Mouse (Mus musculus) kidney, embryonic 16.5 days (tissue): ENCODE results near the gene Rundc1. TPM values are rescaled to one million over a fixed set of nuclear protein-coding genes. Genes with fewer than 3 reads are reported as not detected.

Source experiments
- ATAC-seq: fragments of 200-750 bp; cut with Nextera tagmentation; 2 replicates; pipeline ENCODE4 v1.8.0; 2017; ENCODE audit warnings: moderate TSS enrichment; ENCODE audit not compliant: low FRiP score, low TSS enrichment
- H3K27ac ChIP-seq: fragments of 300-500 bp; sonication (generic); 2 replicates; pipeline ENCODE4 v1.5.1; 2014; ENCODE audit warnings: low read length
- H3K27me3 ChIP-seq: fragments of 300-500 bp; sonication (generic); 2 replicates; pipeline ENCODE4 v1.6.1; 2014; ENCODE audit warnings: low read length, control low read depth, mixed read lengths; ENCODE audit not compliant: insufficient read depth
- H3K36me3 ChIP-seq: fragments of 300-500 bp; sonication (generic); 2 replicates; pipeline ENCODE4 v1.6.1; 2014; ENCODE audit warnings: low read length, control low read depth, mixed read lengths; ENCODE audit not compliant: insufficient read depth
- H3K4me1 ChIP-seq: fragments of 300-500 bp; sonication (generic); 2 replicates; pipeline ENCODE4 v1.6.1; 2014; ENCODE audit warnings: low read length, control low read depth, mixed read lengths; ENCODE audit not compliant: insufficient read depth
- H3K4me2 ChIP-seq: fragments of 300-500 bp; sonication (generic); replicated peaks from 2 replicates; pipeline ENCODE4 v1.6.1; 2014; ENCODE audit warnings: low read depth, low read length
- H3K4me3 ChIP-seq: fragments of 300-500 bp; sonication (generic); 2 replicates; pipeline ENCODE4 v1.5.1; 2014; ENCODE audit warnings: mild to moderate bottlenecking, low read length
- H3K9ac ChIP-seq: fragments of 300-500 bp; sonication (generic); replicated peaks from 2 replicates; pipeline ENCODE4 v1.6.1; 2014; ENCODE audit warnings: low read length
- H3K9me3 ChIP-seq: fragments of 300-500 bp; sonication (generic); 2 replicates; pipeline ENCODE4 v1.6.1; 2016; ENCODE audit warnings: low read length, control low read depth
- WGBS: fragments of 180-500 bp; shearing (Covaris S2); extraction: QIAGEN DNeasy Blood & Tissue Kit; methylation state at CpG from one replicate; pipeline ENCODE4 v1.1.7; 2014; 5-methylcytosine and 5-hydroxymethylcytosine counted together
- microRNA-seq: library from miRNA; unstranded; fragments of <30 nt; microRNA quantifications from one replicate; pipeline ENCODE4, GENCODE M21; 2016
- polyA plus RNA-seq: library from polyadenylated mRNA; unstranded; fragments of >200 nt; fragmentation: Nextera tagmentation; extraction: Ambion mirVana; gene quantifications from 2 replicates; pipeline ENCODE4 v1.2.1, GENCODE M21; 2015

Rundc1 gene
- polyA plus RNA-seq, 1 experiment from 2014 or later: 23.8 TPM

- Histone ChIP-seq H3K36me3 (peaks cover 3% of the 10 kb centered on the region; the same call in 1 of the 2 replicates), H3K4me1 (0 out of 2 replicates have a peak, but pooled peaks cover 3% of the 10 kb centered on the region), H3K9ac (no peak overlapping the region), H3K9me3 (no peaks in the 10 kb centered on the region), H3K4me2 (no peak overlapping the region), H3K4me3 (no peak overlapping the region), H3K27ac (no peak overlapping the region), H3K27me3 (no peaks in the 10 kb centered on the region)
- 46% methylated on average over 3 of the region's 3 CpGs for WGBS
- no peak for ATAC-seq
Observed at GRCm38 (mm10) chr11:101483804-101484203, 58.9 kb downstream of the Rundc1 start.

- Histone ChIP-seq H3K9ac (no peak overlapping the region), H3K9me3 (no peaks in the 10 kb centered on the region), H3K4me2 (no peak overlapping the region), H3K4me3 (no peak overlapping the region), H3K27ac (no peak overlapping the region), H3K27me3 (no peaks in the 10 kb centered on the region), H3K4me1 (0 out of 2 replicates have a peak, but pooled peaks cover under 1% of the 10 kb centered on the region), H3K36me3 (peaks cover 6% of the 10 kb centered on the region; the same call in 1 of the 2 replicates)
- ATAC-seq: no peak
- 72% methylated on average over 6 of the region's 6 CpGs for WGBS
Observed at GRCm38 (mm10) chr11:101484245-101484644, 59.4 kb downstream of the Rundc1 start.

- Histone ChIP-seq H3K4me1 (no peaks in the 10 kb centered on the region), H3K36me3 (peaks cover 6% of the 10 kb centered on the region; the same call in 1 of the 2 replicates), H3K4me3 (no peak overlapping the region), H3K9ac (no peak overlapping the region), H3K27me3 (no peaks in the 10 kb centered on the region), H3K9me3 (no peaks in the 10 kb centered on the region), H3K4me2 (no peak overlapping the region), H3K27ac (no peak overlapping the region)
- no peak for ATAC-seq
- 85% methylated on average over 7 of the region's 7 CpGs for WGBS
Observed at GRCm38 (mm10) chr11:101484814-101485213, 59.9 kb downstream of the Rundc1 start.

Small RNA genes within 50 kb of the gene (microRNA-seq; reads per million reads assigned to microRNA genes)
- gene Mir6929: not detected

Other genes with a start within 250 kb of the Rundc1 start
- gene Ccr10, start 249.6 kb upstream of the Rundc1 start, polyA plus RNA-seq: 0.50 and 0.76 TPM in 2 replicates
- gene Ezh1, start 198.6 kb upstream of the Rundc1 start, polyA plus RNA-seq: 25.1 and 29.5 TPM in 2 replicates
- gene Ramp2, start 179.1 kb upstream of the Rundc1 start, polyA plus RNA-seq: 246 and 270 TPM in 2 replicates
- 154 TPM in 2 replicates for gene Vps25, start 171.4 kb upstream of the Rundc1 start, polyA plus RNA-seq
- 30.5 and 39.5 TPM in 2 replicates for gene Wnk4, start 164.5 kb upstream of the Rundc1 start, polyA plus RNA-seq
- 1.7 and 3.2 TPM in 2 replicates for gene Cntd1, start 146.1 kb upstream of the Rundc1 start, polyA plus RNA-seq
- gene Coa3, start 146.0 kb upstream of the Rundc1 start, polyA plus RNA-seq: 197 and 200 TPM in 2 replicates
- 176 and 188 TPM in 2 replicates for gene Becn1, start 122.8 kb upstream of the Rundc1 start, polyA plus RNA-seq
- 142 and 148 TPM in 2 replicates for gene Psme3, start 108.9 kb upstream of the Rundc1 start, polyA plus RNA-seq
- gene Aoc2, start 100.0 kb upstream of the Rundc1 start, polyA plus RNA-seq: 1.7 and 2.0 TPM in 2 replicates
- gene Aoc3, start 94.5 kb upstream of the Rundc1 start, polyA plus RNA-seq: 0.86 and 1.3 TPM in 2 replicates
- 2.8 and 3.6 TPM in 2 replicates for gene G6pc, start 57.5 kb upstream of the Rundc1 start, polyA plus RNA-seq
- 79.2 and 84.1 TPM in 2 replicates for gene Aarsd1, start 7.5 kb upstream of the Rundc1 start, polyA plus RNA-seq
- gene Gm27029, start 289 bp upstream of the Rundc1 start, polyA plus RNA-seq: 10.0 and 16.9 TPM in 2 replicates
- 10.1 and 10.9 TPM in 2 replicates for gene Ptges3l, start 248 bp downstream of the Rundc1 start, polyA plus RNA-seq
- gene Rpl27, start 17.2 kb downstream of the Rundc1 start, polyA plus RNA-seq: 267 and 290 TPM in 2 replicates
- 17.9 and 18.6 TPM in 2 replicates for gene Ifi35, start 23.3 kb downstream of the Rundc1 start, polyA plus RNA-seq
- gene Rnd2, start 39.9 kb downstream of the Rundc1 start, polyA plus RNA-seq: 10.9 and 11.3 TPM in 2 replicates
- 36.5 and 39.3 TPM in 2 replicates for gene Vat1, start 41.1 kb downstream of the Rundc1 start, polyA plus RNA-seq
- 12.5 and 14.9 TPM in 2 replicates for gene Brca1, start 126.9 kb downstream of the Rundc1 start, polyA plus RNA-seq
- gene Nbr1, start 127.1 kb downstream of the Rundc1 start, polyA plus RNA-seq: 84.7 and 90.0 TPM in 2 replicates
- gene Tmem106a, start 157.2 kb downstream of the Rundc1 start, polyA plus RNA-seq: 7.0 and 8.2 TPM in 2 replicates
- gene Gm11634, start 174.2 kb downstream of the Rundc1 start, polyA plus RNA-seq: not detected in 2 replicates
- 41.7 and 43.1 TPM in 2 replicates for gene Rdm1, start 202.1 kb downstream of the Rundc1 start, polyA plus RNA-seq
- gene Arl4d, start 240.5 kb downstream of the Rundc1 start, polyA plus RNA-seq: 5.1 and 6.4 TPM in 2 replicates